Mouse (Mus musculus) intestine, embryonic 15.5 days (tissue): Measurements from ENCODE around the gene Tgm5. TPM values are rescaled to one million over a fixed set of nuclear protein-coding genes. Genes with fewer than 3 reads are reported as not detected.
"Not testable (repeated sequence)": the region's sequence is repeated elsewhere in the genome, so short reads cannot be mapped to it uniquely, and the experiment has no call there.

Experiments
- ATAC-seq: fragments of 200-750 bp; cut with Nextera tagmentation; 2 replicates; pipeline ENCODE4 v1.8.0; 2017; ENCODE audit warnings: moderate TSS enrichment, moderate library complexity
- H3K27ac ChIP-seq: fragments of 300-500 bp; sonication (generic); 2 replicates; pipeline ENCODE4 v1.5.1; 2015; ENCODE audit warnings: mild to moderate bottlenecking, inconsistent platforms
- H3K27me3 ChIP-seq: fragments of 300-500 bp; sonication (generic); replicated peaks from 2 replicates; pipeline ENCODE4 v1.6.1; 2015; ENCODE audit warnings: inconsistent platforms
- H3K36me3 ChIP-seq: fragments of 300-500 bp; sonication (generic); 2 replicates; pipeline ENCODE4 v1.6.1; 2015; ENCODE audit warnings: inconsistent platforms
- H3K4me1 ChIP-seq: fragments of 300-500 bp; sonication (generic); replicated peaks from 2 replicates; pipeline ENCODE4 v1.6.1; 2015; ENCODE audit warnings: inconsistent platforms
- H3K4me2 ChIP-seq: fragments of 300-500 bp; sonication (generic); replicated peaks from 2 replicates; pipeline ENCODE4 v1.6.1; 2015; ENCODE audit warnings: mild to moderate bottlenecking, inconsistent platforms
- H3K4me3 ChIP-seq: fragments of 300-500 bp; sonication (generic); replicated peaks from 2 replicates; pipeline ENCODE4 v1.5.1; 2015; ENCODE audit warnings: inconsistent platforms
- H3K9ac ChIP-seq: fragments of 300-500 bp; sonication (generic); 2 replicates; pipeline ENCODE4 v1.6.1; 2015; ENCODE audit warnings: inconsistent platforms
- H3K9me3 ChIP-seq: fragments of 300-500 bp; sonication (generic); 2 replicates; pipeline ENCODE4 v1.6.1; 2016; ENCODE audit warnings: inconsistent platforms
- WGBS: fragments of 180-500 bp; shearing (Covaris S2); methylation state at CpG from one replicate; pipeline ENCODE4 v1.1.7; 2015; 5-methylcytosine and 5-hydroxymethylcytosine counted together
- polyA plus RNA-seq: library from polyadenylated mRNA; unstranded; fragments of >200 nt; fragmentation: Nextera tagmentation; extraction: Ambion mirVana; gene quantifications from 2 replicates; pipeline ENCODE4 v1.2.1, GENCODE M21; 2015

Tgm5 gene
- polyA plus RNA-seq = 0.08 TPM in 1 of 2 replicates, not detected in the other

- Histone ChIP-seq H3K9me3 (no peaks in the 10 kb centered on the region), H3K4me3 (no peak within 1 kb of the TSS), H3K27ac (no peak within 1 kb of the TSS), H3K4me2 (no peak within 1 kb of the TSS), H3K27me3 (no peaks in the 10 kb centered on the region; the same call in 1 of the 2 replicates), H3K4me1 (no peaks in the 10 kb centered on the region), H3K36me3 (no peaks in the 10 kb centered on the region), H3K9ac (no peak within 1 kb of the TSS)
- 35% methylated on average over 6 of the region's 6 CpGs for whole genome bisulfite sequencing
- no peak for ATAC-seq
Observed at GRCm38 (mm10) chr2:121085480-121086185, at the start of gene Tgm5. Gene Tgm5, minus strand, starts transcription at chr2:121085841.

GRCm38 (mm10) chr2:121132822-121133221 lies 47.2 kb upstream of the Tgm5 start:
- H3K4me3 ChIP-seq = no peak overlapping the region
- WGBS = 67% methylated on average over 1 of the region's 1 CpGs
- H3K36me3 ChIP-seq = no peaks in the 10 kb centered on the region
- H3K27me3 ChIP-seq = no peaks in the 10 kb centered on the region
- H3K9ac ChIP-seq = no peak overlapping the region
- H3K27ac ChIP-seq = no peak overlapping the region
- ATAC-seq = no peak
- H3K9me3 ChIP-seq = no peaks in the 10 kb centered on the region
- no peak overlapping the region for H3K4me2 ChIP-seq
- H3K4me1 ChIP-seq = no peaks in the 10 kb centered on the region

DNA sequence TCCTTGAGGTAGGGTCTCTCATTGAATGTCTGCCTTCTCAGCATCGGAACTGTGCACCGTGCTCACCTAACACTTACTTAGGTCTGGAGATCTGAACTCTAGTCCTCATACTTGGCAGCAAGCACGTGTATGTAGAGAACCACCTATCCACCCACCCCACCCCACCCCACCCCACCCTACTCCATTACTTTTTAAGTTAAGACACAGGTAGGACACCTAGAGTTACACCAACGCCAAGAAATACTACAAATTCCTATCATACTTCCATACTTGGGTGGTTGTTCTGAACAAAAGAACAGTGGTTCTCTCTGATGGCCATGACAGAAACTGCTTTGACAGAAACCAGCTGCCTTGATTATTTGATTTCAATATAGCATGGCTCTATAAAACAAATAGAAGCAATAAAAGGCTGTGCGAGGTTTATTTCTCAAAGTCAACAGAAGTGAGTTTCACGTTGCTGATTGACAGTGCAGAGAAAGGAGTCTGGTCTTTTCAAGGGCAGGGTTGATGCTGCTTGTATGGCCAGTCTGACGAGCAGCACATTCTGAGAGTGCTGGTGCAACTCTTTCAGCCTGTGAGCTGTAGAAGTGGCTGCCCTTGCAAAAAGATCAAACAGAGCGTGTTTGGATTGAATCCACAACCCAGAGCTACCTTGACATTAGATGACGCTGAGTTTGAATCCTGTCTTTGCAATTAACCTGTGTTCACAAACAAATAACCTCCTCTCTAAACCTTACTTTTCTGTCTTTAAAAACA lies 43.4 kb upstream of the Tgm5 start:
- Histone ChIP-seq H3K4me1 (no peaks in the 10 kb centered on the region), H3K36me3 (no peaks in the 10 kb centered on the region), H3K9ac (no peak overlapping the region), H3K9me3 (no peaks in the 10 kb centered on the region), H3K27me3 (no peaks in the 10 kb centered on the region), H3K27ac (no peak overlapping the region), H3K4me3 (no peak overlapping the region), H3K4me2 (no peak overlapping the region)
- WGBS = 56% methylated on average over 9 of the region's 9 CpGs
- no peak for ATAC-seq

DNA sequence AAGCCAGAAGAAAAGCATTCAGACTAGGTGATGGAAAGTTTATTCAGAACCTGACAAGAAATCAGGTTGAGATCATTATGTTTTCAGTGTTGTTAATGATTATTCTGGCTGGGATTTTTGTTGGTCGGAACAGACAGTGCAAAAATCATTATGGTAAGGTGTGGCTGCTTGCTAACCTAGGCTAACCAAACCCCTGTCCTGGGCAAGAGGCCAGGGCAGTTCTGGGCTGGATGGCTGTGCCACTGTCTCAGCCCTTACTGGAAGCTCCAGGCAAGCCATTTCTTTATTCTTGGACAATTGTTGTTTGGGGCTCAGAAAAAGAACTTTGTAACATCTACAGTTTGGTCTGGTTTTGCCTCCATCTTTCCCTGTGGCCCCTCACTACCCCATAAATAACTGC lies 41.9 kb upstream of the Tgm5 start:
- no peak for ATAC-seq
- Histone ChIP-seq H3K4me2 (no peak overlapping the region), H3K27me3 (no peaks in the 10 kb centered on the region), H3K9ac (no peak overlapping the region), H3K9me3 (no peaks in the 10 kb centered on the region), H3K4me3 (no peak overlapping the region), H3K36me3 (no peaks in the 10 kb centered on the region), H3K4me1 (no peaks in the 10 kb centered on the region), H3K27ac (no peak overlapping the region)
- WGBS = 60% methylated on average over 1 of the region's 1 CpGs

DNA sequence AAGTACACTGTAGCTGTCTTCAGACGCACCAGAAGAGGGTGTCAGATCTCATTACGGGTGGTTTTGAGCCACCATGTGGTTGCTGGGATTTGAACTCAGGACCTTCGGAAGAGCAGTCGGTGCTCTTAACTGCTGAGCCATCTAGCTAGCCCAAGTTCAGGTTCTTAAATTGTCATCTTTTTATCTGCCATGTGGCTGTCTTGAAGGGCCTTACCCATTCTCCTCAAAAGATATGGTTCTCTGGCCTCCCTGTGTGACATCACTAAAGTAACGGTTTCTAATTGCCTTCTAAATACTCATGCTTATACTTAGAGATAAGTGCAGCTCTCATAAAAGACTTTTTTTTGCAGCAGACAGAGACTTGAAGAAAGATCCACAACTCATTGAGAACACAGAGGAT lies 40.7 kb upstream of the Tgm5 start:
- not testable (repeated sequence) for H3K27me3 ChIP-seq, H3K4me1 ChIP-seq, ATAC-seq, H3K9me3 ChIP-seq, H3K36me3 ChIP-seq, H3K9ac ChIP-seq, H3K4me2 ChIP-seq, H3K4me3 ChIP-seq, H3K27ac ChIP-seq
- WGBS = 91% methylated on average over 5 of the region's 5 CpGs

GRCm38 (mm10) chr2:121119260-121119659 lies 33.6 kb upstream of the Tgm5 start:
- no peaks in the 10 kb centered on the region for H3K27me3 ChIP-seq
- no peak overlapping the region for H3K9ac ChIP-seq
- H3K9me3 ChIP-seq = no peaks in the 10 kb centered on the region
- no peaks in the 10 kb centered on the region for H3K36me3 ChIP-seq
- WGBS = 82% methylated on average over 3 of the region's 3 CpGs
- H3K27ac ChIP-seq = no peak overlapping the region
- no peak overlapping the region for H3K4me3 ChIP-seq
- no peak for ATAC-seq
- H3K4me2 ChIP-seq = no peak overlapping the region
- H3K4me1 ChIP-seq = no peaks in the 10 kb centered on the region

DNA sequence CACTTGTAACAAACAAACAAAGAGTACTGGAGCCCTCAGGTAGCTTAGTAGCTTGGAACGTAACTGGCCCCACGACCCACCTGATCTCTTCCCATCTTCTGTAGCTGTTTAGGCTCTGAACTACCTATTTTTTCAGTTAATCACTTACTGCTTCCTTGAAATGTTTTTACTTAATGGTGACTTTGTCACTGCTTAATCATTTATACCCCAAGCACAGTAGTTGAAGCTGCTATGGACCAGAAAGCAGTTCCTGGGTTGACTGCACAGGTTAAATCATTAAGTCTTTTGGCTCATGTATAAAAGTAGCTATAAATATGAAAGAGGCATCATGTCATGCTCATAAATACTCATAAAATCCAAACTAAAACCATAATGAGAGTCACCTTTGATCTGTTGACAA lies 29.8 kb upstream of the Tgm5 start:
- H3K4me3 ChIP-seq = no peak overlapping the region
- H3K4me1 ChIP-seq = no peaks in the 10 kb centered on the region
- ATAC-seq = no peak
- no peaks in the 10 kb centered on the region for H3K27me3 ChIP-seq
- no peaks in the 10 kb centered on the region for H3K9me3 ChIP-seq
- H3K4me2 ChIP-seq = no peak overlapping the region
- WGBS = 88% methylated on average over 2 of the region's 2 CpGs
- H3K9ac ChIP-seq = no peak overlapping the region
- no peaks in the 10 kb centered on the region for H3K36me3 ChIP-seq
- H3K27ac ChIP-seq = no peak overlapping the region

- H3K4me2 ChIP-seq = no peak within 1 kb of the TSS
- H3K9me3 ChIP-seq = no peaks in the 10 kb centered on the region
- no peak for ATAC-seq
- no peak within 1 kb of the TSS for H3K27ac ChIP-seq
- H3K4me1 ChIP-seq = no peaks in the 10 kb centered on the region
- 82% methylated on average over 4 of the region's 4 CpGs for WGBS
- no peaks in the 10 kb centered on the region for H3K36me3 ChIP-seq
- no peak within 1 kb of the TSS for H3K9ac ChIP-seq
- H3K4me3 ChIP-seq = no peak within 1 kb of the TSS
- no peaks in the 10 kb centered on the region for H3K27me3 ChIP-seq
Observed at GRCm38 (mm10) chr2:121109695-121110094, 24.1 kb upstream of the Tgm5 start, which contains the start of gene Tgm7. Gene Tgm7, minus strand, starts transcription at chr2:121109795.

- no peaks in the 10 kb centered on the region for H3K9me3 ChIP-seq
- no peak overlapping the region for H3K27ac ChIP-seq
- no peak overlapping the region for H3K4me2 ChIP-seq
- H3K27me3 ChIP-seq = no peaks in the 10 kb centered on the region
- no peak for ATAC-seq
- H3K9ac ChIP-seq = no peak overlapping the region
- no peaks in the 10 kb centered on the region for H3K36me3 ChIP-seq
- H3K4me1 ChIP-seq = no peaks in the 10 kb centered on the region
- H3K4me3 ChIP-seq = no peak overlapping the region
Observed at GRCm38 (mm10) chr2:121105940-121106339, 20.3 kb upstream of the Tgm5 start.

GRCm38 (mm10) chr2:121102051-121102450 lies 16.4 kb upstream of the Tgm5 start:
- Histone ChIP-seq H3K9ac (no peak overlapping the region), H3K27me3 (no peaks in the 10 kb centered on the region), H3K36me3 (no peaks in the 10 kb centered on the region), H3K4me1 (no peaks in the 10 kb centered on the region), H3K27ac (no peak overlapping the region), H3K9me3 (no peaks in the 10 kb centered on the region), H3K4me3 (no peak overlapping the region), H3K4me2 (peak overlapping the region; percentile 26; the same call in 1 of the 2 replicates)
- WGBS = 21% methylated on average over 9 of the region's 9 CpGs
- peak; percentile 39; the same call in 1 of the 2 replicates for ATAC-seq

DNA sequence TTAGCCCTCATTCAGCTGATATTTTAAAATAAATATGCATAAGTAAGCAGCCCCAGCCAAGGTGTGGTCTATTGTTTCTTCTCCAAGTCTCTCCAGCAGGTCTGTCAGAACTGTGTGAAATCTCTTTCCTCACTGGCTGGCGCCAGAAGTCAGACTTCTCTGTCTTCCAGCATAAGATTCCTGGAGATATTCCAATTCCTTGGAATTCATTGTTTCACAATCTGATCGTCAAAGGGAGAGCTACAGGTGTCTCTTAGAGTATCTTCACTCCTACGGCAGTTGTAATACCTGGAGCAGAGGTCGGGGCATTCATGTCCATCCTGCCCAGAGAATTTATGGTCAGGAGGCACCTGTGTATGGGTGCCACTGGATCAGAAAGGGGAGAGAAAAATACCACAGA lies 4.1 kb upstream of the Tgm5 start:
- Histone ChIP-seq H3K4me3 (no peak overlapping the region), H3K36me3 (no peaks in the 10 kb centered on the region), H3K4me2 (no peak overlapping the region), H3K27ac (no peak overlapping the region), H3K9ac (no peak overlapping the region), H3K9me3 (no peaks in the 10 kb centered on the region), H3K27me3 (no peaks in the 10 kb centered on the region; the same call in 1 of the 2 replicates), H3K4me1 (no peaks in the 10 kb centered on the region)
- ATAC-seq = no peak
- WGBS = 65% methylated on average over 4 of the region's 4 CpGs

DNA sequence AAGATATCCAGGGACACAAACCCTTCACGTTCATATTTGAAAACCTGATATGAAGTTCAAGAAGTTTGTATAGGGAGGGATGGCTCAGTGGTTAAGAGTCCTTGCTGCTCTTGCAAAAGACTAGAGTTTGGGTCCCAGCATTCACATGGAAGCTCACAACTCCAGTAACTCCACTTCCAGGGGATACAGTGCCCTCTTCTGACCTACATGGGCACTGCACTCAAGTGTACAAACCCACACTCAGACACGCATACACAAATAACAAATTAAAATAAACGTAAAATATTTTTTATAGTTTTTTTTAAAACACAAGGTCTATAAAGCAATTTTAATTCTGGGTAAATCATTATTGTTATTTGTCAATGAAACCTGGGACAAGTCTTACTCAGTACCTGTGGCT lies 2.9 kb upstream of the Tgm5 start:
- Histone ChIP-seq H3K27me3 (no peaks in the 10 kb centered on the region; the same call in 1 of the 2 replicates), H3K36me3 (no peaks in the 10 kb centered on the region), H3K4me3 (no peak overlapping the region), H3K4me2 (no peak overlapping the region), H3K27ac (no peak overlapping the region), H3K9me3 (no peaks in the 10 kb centered on the region), H3K9ac (no peak overlapping the region), H3K4me1 (no peaks in the 10 kb centered on the region)
- no peak for ATAC-seq
- WGBS = 87% methylated on average over 3 of the region's 3 CpGs

DNA sequence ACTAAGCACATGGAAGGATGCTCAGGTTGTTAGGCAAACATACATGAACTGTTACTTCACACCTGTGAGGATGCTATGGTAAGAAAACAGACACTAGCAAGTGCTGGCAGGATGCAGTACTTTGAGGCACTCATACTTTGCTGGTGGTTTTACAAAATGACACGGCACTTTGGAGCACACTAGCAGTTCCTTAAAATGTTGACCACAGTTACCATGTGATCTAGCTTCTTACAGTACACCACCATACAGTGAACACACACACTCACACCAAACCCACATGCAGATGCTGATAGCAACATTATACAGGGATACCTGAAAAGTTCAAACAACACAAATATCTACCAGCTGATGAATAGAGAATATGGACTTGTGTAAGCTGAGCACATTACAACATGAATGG lies 3.0 kb downstream of the Tgm5 start:
- ATAC-seq = no peak
- Histone ChIP-seq H3K4me3 (no peak overlapping the region), H3K9ac (no peak overlapping the region), H3K9me3 (no peaks in the 10 kb centered on the region), H3K36me3 (no peaks in the 10 kb centered on the region), H3K27me3 (no peaks in the 10 kb centered on the region; the same call in 1 of the 2 replicates), H3K27ac (no peak overlapping the region), H3K4me2 (no peak overlapping the region), H3K4me1 (no peaks in the 10 kb centered on the region)
- WGBS = 76% methylated on average over 1 of the region's 1 CpGs
